Mouse (Mus musculus): ENCODE measurements around the gene Ndufs7.

The Ndufs7 gene

DNA sequence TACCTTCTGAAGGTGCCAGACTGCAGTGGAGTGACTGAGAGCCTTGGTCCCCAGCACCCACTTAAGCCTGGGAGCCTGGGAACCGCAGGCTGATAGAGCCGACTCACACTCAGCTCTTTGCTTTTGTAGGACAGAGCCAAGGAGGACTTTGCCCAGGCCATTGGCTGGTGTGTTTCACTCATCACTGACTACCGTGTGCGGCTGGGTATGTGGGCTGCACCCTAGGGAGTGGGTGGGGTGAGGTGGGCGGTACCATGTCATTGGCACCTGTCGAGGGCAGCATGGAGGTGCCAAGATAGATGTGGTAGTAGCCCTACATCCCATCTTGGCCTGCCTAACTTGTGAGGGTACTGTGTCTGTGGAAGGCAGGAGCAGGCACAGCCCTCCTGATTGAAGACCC lies 9.1 kb upstream of the Ndufs7 start:
- in situ Hi-C loops (cut with MboI; ENCODE audit: low sequenced_read_pairs), result no loop called here

DNA sequence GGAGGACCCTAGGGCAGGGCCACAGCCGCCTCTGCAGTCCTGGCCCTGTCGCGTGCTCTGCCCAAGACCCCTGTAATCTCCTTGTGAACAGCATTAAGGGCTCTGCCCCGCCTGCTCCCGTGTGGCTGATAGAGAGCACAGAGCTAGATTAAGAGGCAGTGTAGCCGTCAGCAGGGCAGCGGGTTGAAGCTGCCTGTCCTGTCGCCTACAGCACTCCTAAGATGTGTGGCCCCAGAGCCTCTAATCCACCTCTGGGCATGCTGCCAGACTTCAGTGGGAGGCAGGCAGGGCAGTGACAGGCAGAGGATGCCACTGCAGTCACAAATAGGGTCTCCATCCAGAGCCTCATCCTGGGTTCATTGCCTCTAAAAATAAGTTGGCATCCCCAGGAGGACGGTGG lies 6.8 kb upstream of the Ndufs7 start:
- in situ Hi-C loops (cut with MboI; ENCODE audit: low sequenced_read_pairs), result no loop called here

DNA sequence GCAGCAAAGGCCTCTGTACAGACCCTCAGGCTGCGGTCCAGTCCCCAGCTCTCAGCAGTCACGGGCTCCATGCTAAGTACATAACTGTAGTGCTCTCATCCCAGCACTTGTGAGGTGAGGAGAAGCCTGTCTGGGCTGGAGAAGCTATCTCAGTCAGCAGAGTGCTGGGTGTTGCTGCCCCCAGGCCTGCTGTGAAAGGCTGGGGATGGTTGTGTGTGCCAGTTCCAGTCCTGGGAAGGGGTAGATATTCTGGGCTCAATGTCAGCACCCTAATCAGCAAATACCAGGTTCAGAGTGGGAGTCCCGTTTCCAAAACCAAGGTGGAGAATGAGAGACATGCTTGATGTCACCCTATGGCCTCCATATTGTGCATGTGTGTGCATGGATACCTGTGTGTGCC lies 6.3 kb upstream of the Ndufs7 start:
- in situ Hi-C loops (cut with MboI; ENCODE audit: low sequenced_read_pairs), result no loop called here

DNA sequence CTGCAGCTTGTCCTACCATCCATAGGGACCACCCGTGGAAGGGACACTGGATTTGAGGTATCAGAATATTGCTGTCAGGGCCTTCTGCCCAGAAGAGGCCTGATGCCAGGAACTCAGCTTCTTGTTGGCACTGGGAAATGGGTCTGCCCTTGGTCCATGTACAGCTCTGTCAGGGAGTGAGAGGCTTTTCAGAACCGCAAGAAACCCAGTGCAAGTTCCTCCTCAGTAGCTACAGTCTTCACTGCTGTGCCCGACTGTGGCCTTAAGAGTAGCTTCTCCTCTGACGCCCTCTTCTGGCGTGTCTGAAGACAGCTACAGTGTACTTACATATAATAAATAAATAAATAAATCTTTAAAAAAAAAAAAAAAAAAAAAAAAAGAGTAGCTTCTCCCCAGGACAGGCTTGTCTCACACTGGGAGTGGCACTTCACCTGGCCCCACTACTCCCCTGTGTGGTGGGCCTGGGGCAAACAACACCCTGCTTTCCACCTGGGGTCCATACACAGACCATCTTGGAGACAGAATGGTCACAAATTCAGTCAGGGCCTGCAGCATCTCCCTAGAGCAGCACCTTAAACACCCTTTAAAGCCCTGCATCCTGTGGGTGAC lies 4.0 kb upstream of the Ndufs7 start:
- in situ Hi-C loops (cut with MboI; ENCODE audit: low sequenced_read_pairs), result loop anchor here (5.0 kb wide), 1 partner anchor 68 kb away; the partner anchor contains the start of gene Efna2

DNA sequence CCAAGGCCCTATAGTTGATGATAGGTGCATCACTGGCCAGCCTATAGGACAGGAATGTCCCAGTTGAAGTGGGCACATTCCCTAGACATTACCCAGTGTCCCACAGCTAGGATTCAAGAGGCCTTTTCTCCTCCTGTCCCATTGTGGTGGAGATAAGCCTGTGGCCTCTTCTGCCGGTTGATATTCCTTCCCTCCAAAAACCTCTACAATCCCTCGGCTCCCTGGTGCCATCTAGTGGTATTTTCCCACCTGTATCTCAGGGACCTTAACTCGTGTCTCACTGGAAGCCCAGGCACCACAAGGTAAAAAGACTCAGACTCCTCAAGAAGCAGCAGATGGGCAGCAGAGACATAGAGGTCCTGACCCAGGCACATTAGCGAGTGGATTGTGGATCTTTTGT lies 3.3 kb upstream of the Ndufs7 start:
- in situ Hi-C loops (cut with MboI; ENCODE audit: low sequenced_read_pairs), result loop anchor here (5.0 kb wide), 1 partner anchor 68 kb away; the partner anchor contains the start of gene Efna2

DNA sequence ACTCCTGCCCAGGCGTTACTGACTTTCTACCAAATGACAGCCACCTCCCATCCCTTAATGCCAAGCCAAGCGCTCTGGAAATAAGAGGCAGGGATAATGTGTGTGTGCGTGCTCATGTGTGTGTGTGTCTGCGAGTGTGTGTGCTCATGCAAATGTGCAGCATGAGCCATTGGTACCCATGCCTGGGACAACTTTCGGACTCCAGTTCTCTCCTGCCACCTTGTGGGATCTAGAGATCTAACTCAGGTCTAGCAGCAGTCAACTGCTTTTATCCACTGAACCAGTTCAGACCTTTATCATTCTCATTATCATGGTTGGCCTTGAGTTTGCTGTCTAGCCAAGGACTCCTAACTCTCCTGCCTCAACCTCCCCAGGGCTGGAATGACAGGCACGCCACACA lies 1.1 kb upstream of the Ndufs7 start:
- in situ Hi-C loops (cut with MboI; ENCODE audit: low sequenced_read_pairs), result loop anchor here (5.0 kb wide), 1 partner anchor 71 kb away; the partner anchor contains the start of gene Efna2

DNA sequence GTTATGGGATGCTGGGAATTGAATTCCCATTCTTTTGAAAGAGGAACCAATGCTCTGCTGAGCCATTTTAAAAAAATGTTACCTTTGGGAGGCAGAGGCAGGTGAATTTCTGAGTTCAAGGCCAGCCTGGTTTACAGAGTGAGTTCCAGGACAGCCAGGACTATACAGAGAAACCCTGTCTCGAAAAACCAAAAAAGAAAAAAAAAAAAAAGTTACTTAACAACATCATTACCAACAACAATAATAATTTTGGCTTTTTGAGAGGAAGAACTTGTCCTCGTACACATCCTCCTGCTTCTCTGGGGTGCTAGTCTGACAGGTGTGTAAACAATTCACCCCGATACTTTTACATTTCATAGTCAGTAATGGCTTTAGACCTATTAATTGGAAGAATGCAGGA lies 484 bp upstream of the Ndufs7 start:
- in situ Hi-C loops (cut with MboI; ENCODE audit: low sequenced_read_pairs), result loop anchor here (5.0 kb wide), 1 partner anchor 71 kb away; the partner anchor contains the start of gene Efna2

DNA sequence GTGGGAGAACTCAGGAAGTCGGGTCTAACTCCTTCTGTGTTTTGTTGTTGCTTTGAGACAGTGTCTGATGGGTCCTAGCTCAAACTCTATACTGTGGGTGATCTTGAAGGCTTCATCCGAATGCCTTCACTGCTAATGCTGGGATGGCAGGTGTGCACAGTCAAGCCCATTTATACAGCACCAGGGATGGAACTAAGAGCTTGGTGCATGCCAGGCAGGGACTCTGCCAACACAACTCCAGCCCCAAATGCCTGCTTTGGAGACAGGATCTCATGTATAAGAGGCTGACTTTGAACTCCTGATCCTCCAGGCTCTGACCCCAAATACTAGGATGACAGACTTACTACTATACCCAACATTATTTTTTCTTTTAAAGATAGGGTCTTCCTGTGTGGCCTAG lies 1.1 kb downstream of the Ndufs7 start:
- in situ Hi-C loops (cut with MboI; ENCODE audit: low sequenced_read_pairs), result no loop called here

DNA sequence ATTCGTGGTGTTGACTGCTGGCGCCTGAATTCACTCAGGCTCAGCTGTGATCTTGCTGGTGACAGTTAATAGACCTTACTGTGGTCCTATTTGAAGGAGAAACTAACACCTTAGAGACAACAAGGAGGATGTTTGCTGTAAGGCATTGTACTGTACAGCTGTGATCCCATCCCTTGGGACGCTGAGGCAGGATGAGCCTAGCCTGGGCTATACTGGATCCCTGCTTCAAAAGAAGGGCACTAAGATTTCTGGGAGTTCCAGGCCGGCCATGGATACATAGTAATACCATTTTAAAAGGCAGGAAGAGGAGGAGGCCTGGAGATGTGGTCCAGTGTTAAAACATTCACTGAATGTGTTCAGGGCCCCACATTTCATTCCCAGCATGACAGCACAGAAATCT lies 1.7 kb downstream of the Ndufs7 start:
- in situ Hi-C loops (cut with MboI; ENCODE audit: low sequenced_read_pairs), result no loop called here

DNA sequence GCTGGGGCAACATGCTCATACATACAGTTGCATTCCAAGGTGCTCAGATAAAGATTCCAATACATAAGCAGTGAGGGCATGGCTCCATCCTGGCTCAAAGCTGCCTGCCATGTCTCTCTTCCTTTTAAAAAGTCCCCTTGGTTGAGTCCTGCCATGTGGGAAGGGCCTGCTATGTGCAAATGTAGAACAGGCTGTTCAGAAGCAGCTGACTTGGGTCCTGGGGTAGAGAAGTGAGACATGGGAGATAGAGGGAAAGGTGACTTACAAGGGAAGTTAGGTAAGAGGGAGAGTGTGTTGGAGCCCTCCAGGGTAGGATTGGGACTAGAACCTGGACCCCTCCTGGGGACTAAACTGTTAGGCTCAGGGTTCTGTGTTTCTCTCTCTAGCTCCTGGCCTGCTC lies 3.1 kb downstream of the Ndufs7 start:
- in situ Hi-C loops (cut with MboI; ENCODE audit: low sequenced_read_pairs), result no loop called here

DNA sequence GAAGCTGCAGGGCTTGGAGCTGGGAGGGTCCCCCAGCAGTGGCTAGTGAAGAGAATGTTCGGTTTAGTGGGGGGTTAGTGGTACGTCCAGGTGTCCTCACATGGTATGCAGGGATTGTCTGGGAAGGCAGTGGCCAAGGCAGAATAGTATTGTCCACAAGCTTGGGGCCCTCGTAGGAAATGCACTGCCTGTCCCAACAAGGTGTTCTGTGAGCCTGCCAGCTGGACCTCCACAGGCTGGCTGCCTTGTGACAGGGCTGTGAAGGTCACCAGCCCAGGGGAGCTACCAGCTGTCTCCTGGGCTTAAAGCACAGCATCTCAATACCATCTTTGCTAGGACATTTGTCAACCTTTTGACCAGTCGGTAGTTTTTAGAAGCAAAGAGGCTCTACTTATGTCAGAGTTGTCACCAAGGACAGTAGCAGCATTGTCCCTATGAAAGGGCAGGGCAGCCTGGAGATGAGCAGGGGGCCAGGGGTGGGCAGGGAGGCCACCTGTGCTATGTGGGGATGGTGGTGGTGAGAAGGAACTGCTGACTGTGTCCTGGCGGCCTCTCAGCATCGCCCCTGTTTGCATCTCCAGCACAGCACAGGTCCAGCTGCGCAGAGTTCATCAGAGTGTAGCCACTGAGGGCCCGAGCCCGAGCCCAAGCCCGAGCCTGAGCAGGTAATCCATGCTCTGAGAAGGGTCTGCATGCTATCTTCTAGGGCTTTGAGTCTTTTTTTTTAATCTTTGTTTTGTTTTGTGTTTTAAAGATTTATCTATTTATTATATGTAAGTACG lies 3.8 kb downstream of the Ndufs7 start:
- in situ Hi-C loops (cut with MboI; ENCODE audit: low sequenced_read_pairs), result no loop called here

DNA sequence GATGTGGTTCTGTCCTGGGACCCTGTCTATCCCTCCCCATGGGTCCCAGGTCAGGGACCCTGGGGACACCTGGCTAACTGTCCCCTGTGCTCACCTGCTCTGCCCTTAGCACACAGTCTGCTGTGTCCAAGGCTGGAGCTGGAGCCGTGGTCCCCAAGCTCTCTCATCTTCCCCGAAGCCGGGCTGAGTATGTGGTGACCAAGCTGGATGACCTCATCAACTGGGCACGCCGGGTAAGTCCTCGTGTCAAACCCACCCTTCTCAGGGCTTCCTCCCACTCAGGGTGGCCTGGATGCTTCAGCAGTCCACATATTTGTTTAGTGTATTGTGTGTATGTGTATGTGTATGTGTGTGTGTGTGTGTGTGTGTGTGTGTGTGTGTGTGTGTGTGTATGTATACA lies 4.6 kb downstream of the Ndufs7 start:
- in situ Hi-C loops (cut with MboI; ENCODE audit: low sequenced_read_pairs), result no loop called here

DNA sequence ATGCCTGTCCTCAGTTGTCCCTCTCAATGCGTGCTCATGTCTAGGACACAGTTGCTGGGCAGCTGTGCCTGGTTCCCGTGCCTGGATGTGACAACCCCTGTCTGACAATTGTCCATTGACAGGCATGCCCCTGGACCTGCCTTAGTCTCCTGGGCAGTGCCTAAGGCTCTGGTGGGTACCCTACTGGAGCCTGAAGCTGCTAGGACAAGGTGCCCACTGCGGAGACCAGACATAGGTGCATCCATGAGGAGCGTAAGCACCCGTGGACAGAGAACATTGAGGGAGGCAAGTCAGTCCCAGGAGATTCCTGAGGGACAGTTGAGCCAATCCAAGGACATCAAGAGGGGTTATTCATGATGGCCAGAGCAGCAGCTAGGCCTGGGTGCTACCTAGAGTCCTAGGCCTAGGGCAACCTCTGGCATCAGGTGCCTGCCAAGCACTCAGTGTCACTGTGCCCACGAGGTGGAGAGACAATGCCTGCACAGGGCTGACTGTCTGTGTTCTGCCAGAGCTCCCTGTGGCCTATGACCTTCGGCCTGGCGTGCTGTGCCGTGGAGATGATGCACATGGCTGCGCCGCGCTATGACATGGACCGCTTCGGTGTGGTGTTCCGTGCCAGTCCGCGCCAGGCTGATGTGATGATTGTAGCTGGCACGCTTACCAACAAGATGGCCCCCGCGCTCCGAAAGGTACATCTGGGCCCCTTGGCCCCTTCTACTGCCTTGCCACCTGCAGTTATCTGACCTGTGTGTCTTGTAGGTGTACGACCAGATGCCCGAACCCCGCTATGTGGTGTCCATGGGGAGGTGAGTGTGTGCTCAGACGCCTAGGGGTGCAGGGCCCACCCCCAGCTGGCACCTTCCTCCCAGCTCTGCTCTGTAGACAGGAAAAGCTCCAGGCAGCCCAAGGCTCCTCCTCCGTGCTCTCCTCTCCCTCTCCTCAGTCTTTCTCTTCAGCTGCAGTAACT lies 5.7 kb downstream of the Ndufs7 start:
- in situ Hi-C loops (cut with MboI; ENCODE audit: low sequenced_read_pairs), result no loop called here

DNA sequence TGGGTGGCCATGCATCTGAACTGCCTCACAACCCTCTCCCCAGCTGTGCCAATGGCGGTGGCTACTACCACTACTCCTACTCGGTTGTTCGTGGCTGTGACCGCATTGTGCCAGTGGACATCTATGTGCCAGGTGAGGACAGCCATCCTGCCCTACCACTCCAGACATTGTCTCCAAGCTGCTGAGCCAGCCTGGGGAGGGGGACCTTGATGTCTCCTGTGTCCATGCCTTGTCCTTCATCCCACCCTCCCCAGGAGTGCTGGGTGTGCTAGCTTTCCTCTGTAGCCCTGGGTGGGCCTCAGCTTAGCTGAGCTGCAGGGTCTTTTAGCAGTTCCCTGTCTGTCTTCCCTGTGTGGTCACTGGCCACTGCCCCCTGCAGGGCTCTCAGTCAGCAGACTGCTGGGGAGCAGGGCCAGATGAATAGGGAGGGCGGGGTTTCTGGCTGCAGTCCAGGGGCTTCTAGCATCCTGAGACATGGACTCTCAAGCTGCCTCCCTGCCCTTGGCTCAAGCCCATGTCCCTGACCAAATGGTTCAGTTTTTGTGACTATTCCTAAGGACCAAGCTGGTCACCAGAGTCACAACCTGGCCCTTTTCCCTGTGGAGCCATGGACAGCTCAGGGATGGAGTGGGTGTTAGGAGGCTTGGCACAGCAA lies 7.1 kb downstream of the Ndufs7 start:
- in situ Hi-C loops (cut with MboI; ENCODE audit: low sequenced_read_pairs), result no loop called here

DNA sequence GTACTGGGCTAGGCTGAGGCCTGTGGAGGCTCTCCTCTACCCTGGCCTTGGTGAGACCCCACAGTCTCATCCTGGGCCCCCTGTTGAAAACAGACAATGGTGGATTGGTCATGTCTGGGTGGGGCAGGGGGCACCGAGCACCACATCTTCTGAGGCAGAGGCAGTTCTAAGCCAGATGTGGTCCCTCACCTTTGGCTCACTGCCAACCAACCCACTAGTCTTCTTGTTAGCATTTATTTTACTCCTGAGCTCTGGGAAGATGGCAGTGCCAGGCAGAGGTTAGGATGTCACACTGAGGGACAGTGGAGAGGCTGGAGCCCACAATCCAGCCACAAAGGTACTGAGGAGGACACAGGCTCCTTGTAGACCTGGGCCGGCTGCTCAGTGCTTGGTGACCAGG lies 9.0 kb downstream of the Ndufs7 start:
- in situ Hi-C loops (cut with MboI; ENCODE audit: low sequenced_read_pairs), result no loop called here

DNA sequence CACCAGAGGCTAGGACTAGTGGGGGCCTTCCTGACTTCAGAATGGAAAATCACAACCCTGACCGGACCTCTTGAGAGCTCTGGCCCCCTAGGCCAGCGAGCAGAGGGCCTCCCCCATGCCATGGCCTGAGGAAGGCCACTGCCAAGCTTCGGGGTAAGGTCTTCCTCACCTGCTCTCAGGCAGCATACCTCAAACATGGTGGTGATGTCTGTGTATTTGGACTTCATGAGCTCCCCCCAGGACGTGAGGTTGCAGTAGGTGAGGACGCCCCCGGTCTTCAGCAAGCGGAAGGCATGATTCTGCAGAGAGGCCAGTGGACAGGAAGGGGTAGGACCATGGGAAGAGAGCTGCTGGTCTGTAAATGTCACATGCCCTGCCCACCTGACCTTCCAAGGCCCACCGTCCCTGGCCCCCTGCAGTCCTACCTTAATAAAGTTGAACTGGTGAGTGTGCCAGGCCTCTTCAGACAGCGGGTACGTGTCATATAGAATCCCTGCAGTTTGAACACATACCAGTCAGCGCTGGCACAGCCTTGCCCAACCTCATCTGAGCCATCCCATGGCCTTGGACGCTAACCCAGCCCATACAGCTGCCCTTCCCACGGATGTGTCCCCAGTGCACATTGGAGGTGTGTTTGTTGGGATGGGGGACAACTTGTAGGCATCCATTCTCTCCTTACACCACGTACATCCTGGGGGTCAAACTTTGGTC lies 10.0 kb downstream of the Ndufs7 start:
- in situ Hi-C loops (cut with MboI; ENCODE audit: low sequenced_read_pairs), result no loop called here

DNA sequence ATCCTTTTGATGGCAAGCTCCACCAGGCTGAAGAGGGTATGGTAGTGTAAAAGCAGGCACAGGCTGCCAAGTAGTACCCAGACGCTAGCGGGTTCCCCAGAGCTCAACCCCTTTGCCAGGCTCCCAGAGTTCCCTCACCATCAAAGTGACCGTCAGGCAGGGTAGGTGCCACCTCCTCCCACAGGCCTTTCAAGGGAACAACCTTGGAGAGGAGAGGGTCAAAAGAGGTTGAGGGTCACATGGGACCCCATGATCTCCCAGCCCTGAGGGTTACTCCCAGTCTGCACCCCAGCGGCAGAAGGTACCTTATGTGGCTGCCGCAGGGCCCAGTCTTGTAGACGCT lies 10.5 kb downstream of the Ndufs7 start:
- in situ Hi-C loops (cut with MboI; ENCODE audit: low sequenced_read_pairs), result no loop called here

DNA sequence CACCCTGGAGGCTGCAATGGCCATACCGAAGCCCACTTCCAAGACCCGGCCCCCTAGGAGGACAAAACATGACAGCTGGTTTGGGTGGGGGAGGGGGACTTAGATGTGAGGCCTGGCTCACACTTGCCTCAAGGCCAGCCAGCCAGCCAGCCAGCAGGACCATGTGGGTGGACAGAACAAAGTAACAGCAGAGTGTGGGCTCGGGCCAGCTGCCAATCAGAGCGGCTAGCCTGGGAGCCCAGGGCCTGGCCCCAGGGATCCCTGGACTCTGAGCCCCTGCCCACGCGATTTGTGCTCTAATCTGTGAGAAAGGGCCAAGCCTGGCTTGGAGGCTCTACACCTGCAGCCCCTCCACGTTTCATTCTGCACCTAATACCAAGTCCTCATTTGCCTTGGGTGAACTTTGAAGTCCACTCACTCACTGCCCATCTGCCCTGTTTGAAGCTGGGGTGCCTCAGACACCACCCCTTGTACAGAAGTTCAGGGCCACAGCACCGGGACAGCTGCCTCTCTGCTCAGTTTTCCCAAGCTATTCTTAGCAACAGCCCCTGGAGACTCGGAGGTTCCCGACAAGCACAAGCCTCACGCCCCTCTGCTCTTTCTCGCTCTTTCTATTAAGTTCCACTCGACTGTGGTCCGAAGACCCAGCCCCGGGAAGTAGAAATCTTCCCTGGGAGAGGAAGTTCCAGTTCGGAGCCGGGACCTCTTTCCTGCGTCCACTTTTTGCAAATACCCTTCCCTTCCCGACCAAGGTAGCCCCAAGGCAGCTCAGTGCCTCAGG lies 11.1 kb downstream of the Ndufs7 start:
- in situ Hi-C loops (cut with MboI; ENCODE audit: low sequenced_read_pairs), result no loop called here

All from CH12F3 (cell line).